ENCODE assay signal across 7 mouse cellular contexts in the genomic region with DNA sequence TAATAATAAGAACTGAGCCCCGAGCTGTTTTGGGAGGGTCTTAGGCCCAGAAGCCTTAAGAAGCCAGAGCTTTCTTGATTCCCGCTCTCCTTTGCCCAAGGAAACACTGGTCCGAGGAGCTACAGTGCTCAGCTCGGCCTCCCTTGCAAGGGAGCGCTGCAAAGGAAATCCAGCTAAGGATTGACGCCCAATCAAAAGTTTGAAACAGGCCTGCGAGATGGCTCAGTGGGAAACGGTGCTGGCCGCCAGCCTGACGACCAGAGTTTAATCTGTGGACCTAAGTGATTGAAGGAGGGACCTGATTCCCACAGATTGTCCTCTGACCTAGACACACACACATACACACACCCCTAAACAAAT. TPM values are rescaled to one million over a fixed set of nuclear protein-coding genes. Genes with fewer than 3 reads are reported as not detected.
DNase-seq lines count a peak whose midpoint lies in the region; ATAC-seq and TF ChIP-seq lines count a peak whose summit lies in the region.

No protein-coding gene starts in this region.

- no peak for TF ChIP-seq POLR2A in spleen, adult 2 months (IDR thresholded peaks at IDR 0.05; ENCODE audit: low read depth, low read length)
- no peak for TF ChIP-seq POLR2A in embryonic fibroblast, embryonic 13.5 days (IDR thresholded peaks at IDR 0.05; ENCODE audit: low read depth, low read length)

- no peaks in the 10 kb centered on the region for H3K36me3 ChIP-seq in spleen, adult 2 months (ENCODE audit: control insufficient read depth, insufficient read depth, low read length)
- H3K36me3 ChIP-seq in intestine, postnatal 0 days (ENCODE audit: control insufficient read depth, insufficient read depth) = no peaks in the 10 kb centered on the region
- no peaks in the 10 kb centered on the region for H3K36me3 ChIP-seq in midbrain, embryonic 13.5 days

- H3K27me3 ChIP-seq in spleen, adult 2 months (ENCODE audit: control insufficient read depth, insufficient read depth, low read length) = peaks cover 6% of the 10 kb centered on the region
- 0 out of 2 replicates have a peak, but pooled peaks cover 4% of the 10 kb centered on the region for H3K27me3 ChIP-seq in intestine, postnatal 0 days (replicated peaks; ENCODE audit: control insufficient read depth, insufficient read depth, low read length)
- H3K27me3 ChIP-seq in midbrain, embryonic 13.5 days = peaks cover 25% of the 10 kb centered on the region

- no peak for TF ChIP-seq CTCF in spleen, adult 2 months (IDR thresholded peaks at IDR 0.05; ENCODE audit: extremely low read depth, insufficient read depth, insufficient read length, insufficient replicate concordance)
- TF ChIP-seq CTCF in embryonic fibroblast, embryonic 13.5 days (IDR thresholded peaks at IDR 0.05; ENCODE audit: borderline replicate concordance, insufficient read depth, low read length) = no peak
- no peak for TF ChIP-seq CTCF in intestine, postnatal 0 days (IDR thresholded peaks at IDR 0.05; ENCODE audit: low read depth)

- peak overlapping the region; percentile 42; the same call in 1 of the 2 replicates for H3K9ac ChIP-seq in intestine, postnatal 0 days (ENCODE audit: low read depth, low read length)
- H3K9ac ChIP-seq in midbrain, embryonic 13.5 days (replicated peaks) = no peak overlapping the region

- no peak overlapping the region for H3K27ac ChIP-seq in spleen, adult 2 months (ENCODE audit: insufficient read depth, low read length)
- H3K27ac ChIP-seq in embryonic fibroblast, embryonic 13.5 days (ENCODE audit: insufficient read depth, low read length) = peak overlapping the region; percentile 7
- peak overlapping the region; percentile 60 for H3K27ac ChIP-seq in intestine, postnatal 0 days (ENCODE audit: low read depth, low read length)
- H3K27ac ChIP-seq in midbrain, embryonic 13.5 days = no peak overlapping the region

- DNase-seq in spleen, adult 2 months (ENCODE audit: low read depth in 1 of 2, low spot score in 2 of 2) = no peak
- DNase-seq in spleen, postnatal 36 days (ENCODE audit: low spot score in 2 of 2) = no peak
- DNase-seq in ovary, postnatal 36 days (ENCODE audit: low spot score) = no peak
- DNase-seq in adipocyte (ENCODE audit: low spot score) = no peak

- whole genome bisulfite sequencing in spleen, adult 2 months = 18% methylated on average over 10 of the region's 10 CpGs
- 19% methylated on average over 10 of the region's 10 CpGs for WGBS in intestine, postnatal 0 days
- 9% methylated on average over 10 of the region's 10 CpGs for WGBS in midbrain, embryonic 13.5 days

- peak overlapping the region; percentile 95 for H3K4me2 ChIP-seq in intestine, postnatal 0 days (replicated peaks; ENCODE audit: low read depth)
- H3K4me2 ChIP-seq in midbrain, embryonic 13.5 days (replicated peaks) = peak overlapping the region; percentile 96

- no peaks in the 10 kb centered on the region for H3K9me3 ChIP-seq in intestine, postnatal 0 days (ENCODE audit: control insufficient read depth)
- no peaks in the 10 kb centered on the region for H3K9me3 ChIP-seq in midbrain, embryonic 13.5 days

- ATAC-seq in intestine, postnatal 0 days = no peak
- ATAC-seq in midbrain, embryonic 13.5 days = no peak

- H3K4me3 ChIP-seq in spleen, adult 2 months (ENCODE audit: extremely low read depth, insufficient read depth, insufficient read length) = peak overlapping the region; percentile 74
- peak overlapping the region; percentile 45 for H3K4me3 ChIP-seq in embryonic fibroblast, embryonic 13.5 days (ENCODE audit: insufficient read depth, low read length)
- peak overlapping the region; percentile 69 for H3K4me3 ChIP-seq in intestine, postnatal 0 days (ENCODE audit: low read depth, low read length)
- peak overlapping the region; percentile 64 for H3K4me3 ChIP-seq in midbrain, embryonic 13.5 days (replicated peaks)

- peaks cover 29% of the 10 kb centered on the region for H3K4me1 ChIP-seq in spleen, adult 2 months (ENCODE audit: control insufficient read depth, insufficient read depth, insufficient read length)
- H3K4me1 ChIP-seq in embryonic fibroblast, embryonic 13.5 days (ENCODE audit: control insufficient read depth, insufficient read depth, low read length) = no peaks in the 10 kb centered on the region
- peaks cover 8% of the 10 kb centered on the region; the same call in 1 of the 2 replicates for H3K4me1 ChIP-seq in intestine, postnatal 0 days (replicated peaks; ENCODE audit: control insufficient read depth, insufficient read depth, low read length)
- peaks cover 49% of the 10 kb centered on the region for H3K4me1 ChIP-seq in midbrain, embryonic 13.5 days (replicated peaks)

RNA-seq across cellular contexts. Expression of gene Abhd15, which starts 1.1 kb away (rescaled TPM):
- 4.1 and 6.5 TPM in 2 replicates for polyA plus RNA-seq in spleen, adult 2 months (2012; rRNA removed)
- polyA plus RNA-seq in embryonic fibroblast, embryonic 13.5 days (2011; ENCODE audit: insufficient read length, low read depth, missing spikeins) = 0.37 and 1.0 TPM in 2 replicates
- polyA plus RNA-seq in intestine, postnatal 0 days (2015; fragmentation: Nextera tagmentation; extraction: Ambion mirVana) = 2.2 and 3.3 TPM in 2 replicates
- polyA plus RNA-seq in midbrain, embryonic 13.5 days (2015; fragmentation: Nextera tagmentation; extraction: Ambion mirVana) = 2.4 and 2.6 TPM in 2 replicates

RNA-seq across cellular contexts. Expression of gene Trp53i13, which starts 2.0 kb away (rescaled TPM):
- polyA plus RNA-seq in spleen, adult 2 months (2012; rRNA removed) = 16.6 and 18.7 TPM in 2 replicates
- polyA plus RNA-seq in embryonic fibroblast, embryonic 13.5 days (2011; ENCODE audit: insufficient read length, low read depth, missing spikeins) = 21.2 and 26.4 TPM in 2 replicates
- 20.2 and 22.9 TPM in 2 replicates for polyA plus RNA-seq in intestine, postnatal 0 days (2015; fragmentation: Nextera tagmentation; extraction: Ambion mirVana)
- 16.2 and 16.3 TPM in 2 replicates for polyA plus RNA-seq in midbrain, embryonic 13.5 days (2015; fragmentation: Nextera tagmentation; extraction: Ambion mirVana)

RNA-seq across cellular contexts. Expression of gene Gm10392, which starts 5.2 kb away (rescaled TPM):
- polyA plus RNA-seq in spleen, adult 2 months (2012; rRNA removed) = 0.16 and 0.50 TPM in 2 replicates
- polyA plus RNA-seq in embryonic fibroblast, embryonic 13.5 days (2011; ENCODE audit: insufficient read length, low read depth, missing spikeins) = not detected in 2 replicates
- not detected in 2 replicates for polyA plus RNA-seq in intestine, postnatal 0 days (2015; fragmentation: Nextera tagmentation; extraction: Ambion mirVana)
- polyA plus RNA-seq in midbrain, embryonic 13.5 days (2015; fragmentation: Nextera tagmentation; extraction: Ambion mirVana) = 0.12 and 0.14 TPM in 2 replicates

RNA-seq across cellular contexts. Expression of gene Git1, which starts 20.4 kb away (rescaled TPM):
- polyA plus RNA-seq in spleen, adult 2 months (2012; rRNA removed) = 36.2 and 44.3 TPM in 2 replicates
- polyA plus RNA-seq in embryonic fibroblast, embryonic 13.5 days (2011; ENCODE audit: insufficient read length, low read depth, missing spikeins) = 37.9 and 41.2 TPM in 2 replicates
- 21.2 and 21.9 TPM in 2 replicates for polyA plus RNA-seq in intestine, postnatal 0 days (2015; fragmentation: Nextera tagmentation; extraction: Ambion mirVana)
- polyA plus RNA-seq in midbrain, embryonic 13.5 days (2015; fragmentation: Nextera tagmentation; extraction: Ambion mirVana) = 13.6 and 14.9 TPM in 2 replicates

RNA-seq across cellular contexts. Expression of gene Ankrd13b, which starts 24.3 kb away (rescaled TPM):
- 8.9 and 10.6 TPM in 2 replicates for polyA plus RNA-seq in spleen, adult 2 months (2012; rRNA removed)
- polyA plus RNA-seq in embryonic fibroblast, embryonic 13.5 days (2011; ENCODE audit: insufficient read length, low read depth, missing spikeins) = 12.3 and 15.6 TPM in 2 replicates
- polyA plus RNA-seq in intestine, postnatal 0 days (2015; fragmentation: Nextera tagmentation; extraction: Ambion mirVana) = 2.1 TPM in 2 replicates
- 20.8 and 27.6 TPM in 2 replicates for polyA plus RNA-seq in midbrain, embryonic 13.5 days (2015; fragmentation: Nextera tagmentation; extraction: Ambion mirVana)

Comparison
In these comparisons a context has a peak if more than half of its experiments do, and no peak if none do; other contexts are left out.
1. H3K27ac ChIP-seq: peak in embryonic fibroblast, embryonic 13.5 days (single experiment) and intestine, postnatal 0 days (single experiment); none in spleen, adult 2 months (single experiment) and midbrain, embryonic 13.5 days (single experiment).
2. Peak in every context shown above with its lines, with median percentiles within 50 percentile points of each other: H3K4me3 ChIP-seq.